Mouse (Mus musculus) telencephalon, adult 2 months (tissue): ENCODE measurements around the gene Slc1a2.
A peak's percentile ranks its signal among the peaks of the same experiment; 100 is the strongest.

ENCODE experiments used
- DNase-seq: peaks from one replicate; pipeline ENCODE4 v3.0.0-alpha.2; 2011; ENCODE audit warnings: low read depth, low spot score

The Slc1a2 gene

GRCm38 (mm10) chr2:102760284-102761072 lies 102.0 kb downstream of the Slc1a2 start:
- no peak for DNase-seq

- DNase-seq, result no peak
These were observed 104.7 kb downstream of the Slc1a2 start for GRCm38 (mm10) chr2:102763176-102763575.

- DNase-seq, result no peak
These were observed 105.5 kb downstream of the Slc1a2 start for GRCm38 (mm10) chr2:102763991-102764390.

GRCm38 (mm10) chr2:102764602-102765374 lies 106.3 kb downstream of the Slc1a2 start:
- no peak for DNase-seq

GRCm38 (mm10) chr2:102768267-102768666 lies 109.8 kb downstream of the Slc1a2 start:
- no peak for DNase-seq

GRCm38 (mm10) chr2:102771304-102771703 lies 112.8 kb downstream of the Slc1a2 start:
- DNase-seq, result peak; percentile 35

GRCm38 (mm10) chr2:102772276-102772675 lies 113.8 kb downstream of the Slc1a2 start:
- DNase-seq, result peak; percentile 61

GRCm38 (mm10) chr2:102774700-102775099 lies 116.2 kb downstream of the Slc1a2 start:
- DNase-seq, result no peak

- no peak for DNase-seq
These were observed 117.1 kb downstream of the Slc1a2 start for GRCm38 (mm10) chr2:102775561-102775960.

- DNase-seq, result no peak
These were observed 119.7 kb downstream of the Slc1a2 start for GRCm38 (mm10) chr2:102778208-102778607.

- peak; percentile 29 for DNase-seq
These were observed 124.3 kb downstream of the Slc1a2 start for GRCm38 (mm10) chr2:102782751-102783150.

GRCm38 (mm10) chr2:102785696-102786095 lies 127.2 kb downstream of the Slc1a2 start:
- no peak for DNase-seq

GRCm38 (mm10) chr2:102791641-102792040 lies 133.2 kb downstream of the Slc1a2 start:
- no peak for DNase-seq

GRCm38 (mm10) chr2:102792804-102793203 lies 134.3 kb downstream of the Slc1a2 start:
- no peak for DNase-seq

GRCm38 (mm10) chr2:102795034-102795433 lies 136.6 kb downstream of the Slc1a2 start:
- no peak for DNase-seq

- no peak for DNase-seq
These were observed 139.7 kb downstream of the Slc1a2 start for GRCm38 (mm10) chr2:102798149-102798548.

GRCm38 (mm10) chr2:102801899-102802298 lies 143.4 kb downstream of the Slc1a2 start:
- DNase-seq, result no peak

GRCm38 (mm10) chr2:102804109-102804508 lies 145.7 kb downstream of the Slc1a2 start:
- DNase-seq, result peak; percentile 36

GRCm38 (mm10) chr2:102805283-102805682 lies 146.8 kb downstream of the Slc1a2 start:
- no peak for DNase-seq

- no peak for DNase-seq
These were observed 147.5 kb downstream of the Slc1a2 start for GRCm38 (mm10) chr2:102805761-102806496.

- DNase-seq, result no peak
These were observed 149.2 kb downstream of the Slc1a2 start for GRCm38 (mm10) chr2:102807633-102808032.

- no peak for DNase-seq
These were observed 151.0 kb downstream of the Slc1a2 start for GRCm38 (mm10) chr2:102809436-102809835.
